Mouse (Mus musculus): ENCODE measurements at regions not wholly inside any gene's neighbourhood (a gene's known extent, or its start where the extent isn't known, plus 50 kb on each side); places are given as distances from the start of the nearest gene placed in this dataset.
"Not testable (repeated sequence)": the region's sequence is repeated elsewhere in the genome, so short reads cannot be mapped to it uniquely, and the experiment has no call there.

GRCm38 (mm10) chr7:138758386-138758785 is 87.5 kb upstream of the Ppp2r2d start:
- DNase-seq = no peak

DNA sequence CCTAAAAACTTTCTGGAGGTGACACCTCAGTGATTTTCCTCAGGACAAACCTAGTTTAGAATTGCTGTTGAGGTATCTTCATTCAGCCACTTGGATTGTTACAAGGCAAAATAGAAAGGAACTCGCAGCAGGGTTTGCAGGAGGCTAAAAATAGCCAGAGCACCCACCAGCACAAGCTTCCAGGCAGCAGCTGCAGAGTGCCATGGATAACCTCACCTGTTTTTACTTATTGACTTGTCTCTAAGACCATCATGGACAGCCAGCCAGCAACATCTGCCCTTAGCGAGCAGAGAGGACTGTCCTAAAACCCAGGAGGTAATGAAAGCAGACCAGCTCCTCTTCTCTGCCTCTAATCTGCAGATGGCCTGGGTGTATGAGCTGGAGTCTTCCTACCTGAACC is 97.4 kb upstream of the Ppp2r2d start:
- no peak for DNase-seq

GRCm38 (mm10) chr7:138746616-138747015 is 99.3 kb upstream of the Ppp2r2d start:
- no peak for DNase-seq

DNA sequence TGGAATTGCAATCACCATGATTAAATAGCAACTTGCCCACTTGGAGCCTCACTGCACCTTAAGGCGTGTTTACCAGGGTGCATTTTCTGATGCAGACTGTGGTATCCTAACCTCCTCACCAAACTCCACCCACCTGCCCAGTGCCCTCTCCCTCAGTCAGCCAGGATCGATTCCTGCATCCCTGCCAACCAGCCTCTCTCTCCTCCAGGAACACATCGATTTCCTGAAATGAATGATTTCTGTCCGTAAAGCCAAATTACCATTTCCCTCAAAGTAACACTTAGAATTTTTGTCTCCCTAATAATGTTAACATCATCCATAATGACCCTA is 103.4 kb upstream of the Ppp2r2d start:
- DNase-seq = no peak

- DNase-seq = no peak
Observed at GRCm38 (mm10) chr7:138741816-138742515, 103.9 kb upstream of the Ppp2r2d start.

- peak in 1 of 2 experiments; percentile 49 for DNase-seq
Observed at GRCm38 (mm10) chr7:138734254-138734653, 111.6 kb upstream of the Ppp2r2d start.

DNA sequence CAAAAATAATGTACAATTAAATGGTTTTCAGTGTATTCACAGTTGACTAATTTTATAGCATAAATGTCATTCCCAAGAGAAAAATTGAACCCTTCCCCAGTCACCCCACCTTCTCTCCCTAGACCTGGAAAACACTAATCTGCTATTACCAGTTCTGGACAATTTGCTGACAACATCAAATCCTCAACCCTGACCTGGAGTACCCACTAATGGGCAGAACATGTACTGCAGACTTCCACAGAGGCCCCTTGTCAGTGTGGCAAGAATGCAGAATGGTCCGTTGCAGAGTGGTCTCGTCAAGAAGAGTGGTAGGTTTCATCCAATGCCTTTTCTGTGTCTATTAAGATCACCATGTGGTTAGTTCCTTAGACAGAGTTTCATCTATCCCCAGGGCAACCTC is 121.0 kb upstream of the Ppp2r2d start:
- DNase-seq = no peak

DNA sequence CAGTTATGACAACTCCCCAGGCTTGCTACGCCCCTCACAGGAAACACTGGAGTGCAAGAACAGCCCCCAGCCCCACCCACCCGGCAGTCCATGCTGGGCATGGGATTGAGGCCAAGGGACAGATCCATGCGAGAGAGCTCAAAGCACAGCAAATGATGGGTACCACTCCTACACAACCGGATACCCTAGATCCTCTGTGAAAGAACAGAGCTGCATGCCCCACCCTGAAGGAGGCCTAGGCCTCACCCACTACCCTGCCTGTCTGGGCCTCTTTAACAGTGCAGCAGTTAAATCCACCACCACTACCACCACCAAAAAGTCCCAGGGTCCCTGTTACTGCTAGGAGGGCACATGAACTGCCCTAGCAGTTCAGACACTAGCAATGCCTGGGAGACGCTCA is 126.3 kb upstream of the Ppp2r2d start:
- no peak for DNase-seq

- DNase-seq = no peak
Observed at GRCm38 (mm10) chr7:138719115-138719514, 126.8 kb upstream of the Ppp2r2d start.

- no peak for DNase-seq
Observed at GRCm38 (mm10) chr7:138714731-138715130, 131.1 kb upstream of the Ppp2r2d start.

- DNase-seq = no peak
Observed at GRCm38 (mm10) chr7:138708373-138708772, 137.5 kb upstream of the Ppp2r2d start.

GRCm38 (mm10) chr7:138699599-138699998 is 146.3 kb upstream of the Ppp2r2d start:
- not testable (repeated sequence) for DNase-seq

DNA sequence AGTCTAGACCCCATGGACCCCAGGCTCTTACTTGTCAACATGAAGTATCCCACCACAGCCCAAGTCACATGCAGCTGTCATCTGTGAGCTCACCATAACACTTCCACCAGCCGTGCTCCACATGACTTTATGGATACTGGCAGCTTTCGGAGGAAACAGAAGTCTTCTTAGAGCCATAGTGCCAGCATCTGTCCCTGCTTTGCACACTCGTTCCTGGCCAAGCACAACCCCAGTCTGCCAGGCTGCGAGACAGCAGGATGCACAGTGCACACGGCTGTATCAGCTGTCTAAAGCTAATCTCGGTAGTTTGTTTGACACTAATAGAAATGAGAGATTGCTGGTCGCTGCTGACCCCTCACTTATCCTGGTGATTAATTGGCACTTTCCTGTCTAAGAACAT is 163.7 kb upstream of the Ppp2r2d start:
- DNase-seq = no peak

DNA sequence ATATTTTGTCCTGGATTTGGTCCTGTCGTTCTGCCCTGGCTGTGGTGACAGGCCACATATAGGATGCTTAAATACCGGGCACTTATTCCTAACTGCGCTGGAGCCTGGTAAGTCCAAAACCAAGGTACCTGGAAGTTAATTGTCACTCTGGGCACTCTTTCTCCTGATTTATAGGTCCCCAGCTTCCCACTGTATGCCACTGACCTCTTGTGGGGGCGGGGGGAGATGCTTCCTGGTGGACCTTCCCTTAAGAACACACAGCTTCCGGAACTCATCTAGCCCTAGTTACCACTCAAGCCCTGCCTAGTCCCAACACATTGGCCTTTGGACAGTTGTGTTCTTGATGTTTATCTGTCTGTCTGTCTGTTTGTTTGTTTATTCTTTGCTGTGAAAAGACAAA is 165.3 kb upstream of the Ppp2r2d start:
- no peak for DNase-seq

GRCm38 (mm10) chr7:138679575-138679974 is 166.3 kb upstream of the Ppp2r2d start:
- DNase-seq = peak; percentile 25 to 26

GRCm38 (mm10) chr7:138672959-138673358 is 172.9 kb upstream of the Ppp2r2d start:
- no peak for DNase-seq

DNA sequence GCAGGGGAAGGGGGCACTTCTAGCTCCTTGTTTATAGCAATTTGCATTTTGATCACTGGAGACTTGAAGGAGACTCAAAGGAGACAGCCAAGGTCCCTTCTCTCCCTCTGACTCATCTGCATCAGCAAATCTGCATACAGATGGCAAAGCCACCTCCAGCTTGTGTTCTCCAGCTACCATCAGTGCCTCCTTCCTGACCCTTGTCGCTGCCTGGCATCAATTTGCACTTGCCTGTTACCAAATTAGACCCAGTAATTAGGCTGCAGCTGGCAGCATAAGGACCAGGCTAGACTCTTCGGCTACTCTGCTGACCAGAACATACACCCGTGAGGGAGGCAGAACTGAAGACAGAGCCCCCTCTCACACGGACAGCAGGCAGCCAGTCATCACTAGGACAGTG is 177.5 kb upstream of the Ppp2r2d start:
- DNase-seq = no peak

DNA sequence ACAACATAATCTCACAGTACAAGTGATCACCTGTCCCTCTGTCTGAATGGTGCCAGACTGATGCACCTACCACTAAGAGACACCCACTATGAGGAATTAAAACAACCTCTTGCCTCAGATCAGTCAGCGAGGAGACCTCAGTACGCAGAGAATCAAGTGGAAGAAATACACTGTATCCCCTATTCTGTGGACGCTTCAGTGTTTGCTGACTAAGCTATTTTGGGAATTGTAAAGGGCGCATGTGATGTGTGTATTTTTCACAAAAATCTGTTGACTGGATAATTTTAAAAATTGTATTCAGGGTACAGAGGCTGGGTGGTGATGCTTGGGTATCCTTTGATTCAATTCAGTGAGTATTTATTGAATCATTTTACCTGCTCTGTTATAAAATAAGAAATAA is 185.8 kb upstream of the Ppp2r2d start:
- no peak for DNase-seq

DNA sequence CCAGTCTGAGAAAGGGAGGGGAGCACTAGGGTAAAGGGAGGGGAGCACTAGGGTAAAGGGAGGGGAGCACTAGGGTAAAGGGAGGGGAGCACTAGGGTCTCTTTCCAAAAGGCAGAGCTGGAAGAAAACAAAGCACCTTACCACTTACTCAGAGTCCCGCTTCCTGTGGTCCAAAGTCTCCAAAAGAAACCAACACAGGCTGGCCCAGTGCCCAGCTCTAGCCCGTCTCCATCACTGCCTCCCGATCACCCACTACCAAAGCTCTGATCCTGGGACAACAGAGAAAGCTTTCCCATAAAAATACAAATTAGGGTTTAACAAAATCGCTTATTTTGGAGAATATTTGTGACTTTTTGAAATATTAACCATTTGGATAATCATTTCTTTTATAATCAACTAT is 188.4 kb upstream of the Ppp2r2d start:
- DNase-seq = peak; percentile 36 to 43

- no peak for DNase-seq
Observed at GRCm38 (mm10) chr7:138657076-138657475, 188.8 kb upstream of the Ppp2r2d start.

DNA sequence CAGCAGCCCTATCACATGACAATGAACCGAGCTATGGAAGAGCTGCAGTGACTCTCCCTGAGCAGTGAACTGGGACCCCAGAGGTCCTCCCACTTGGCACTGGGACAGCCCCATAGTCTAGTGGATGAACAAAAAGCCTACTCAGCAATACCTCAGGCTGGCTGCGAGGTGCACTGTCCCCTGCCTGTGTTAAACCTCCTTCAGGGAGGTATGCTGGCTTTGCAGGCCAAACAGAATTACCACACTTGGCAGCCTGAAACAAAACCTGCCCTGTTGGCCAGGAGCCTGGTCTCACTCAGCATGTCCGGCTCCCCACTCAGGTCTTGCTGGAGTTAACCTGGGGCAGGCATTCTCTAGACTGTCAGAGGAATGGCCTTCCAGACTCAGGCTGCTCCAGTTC is 189.9 kb upstream of the Ppp2r2d start:
- DNase-seq = peak; percentile 80 to 85

DNA sequence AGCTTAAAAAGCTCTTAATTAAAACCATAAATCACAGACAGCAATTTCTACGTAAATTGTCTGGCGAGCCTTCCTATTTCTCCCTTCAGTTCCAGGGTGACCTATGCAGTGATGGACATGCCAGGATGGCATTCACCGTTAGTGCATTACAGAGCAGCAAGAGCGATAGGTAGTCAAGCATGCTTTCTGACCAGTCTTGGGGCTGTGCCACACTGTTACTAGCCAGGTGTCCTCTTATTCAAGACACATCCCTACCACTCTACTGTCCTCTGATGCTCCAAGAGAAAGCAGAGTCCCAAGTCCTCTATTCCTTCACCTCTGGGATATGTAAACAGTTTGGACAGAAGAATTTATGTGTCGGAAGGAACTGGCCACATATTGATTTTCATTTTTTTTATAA is 194.9 kb upstream of the Ppp2r2d start:
- no peak for DNase-seq

GRCm38 (mm10) chr7:138647636-138648035 is 198.2 kb upstream of the Ppp2r2d start:
- DNase-seq = no peak

DNA sequence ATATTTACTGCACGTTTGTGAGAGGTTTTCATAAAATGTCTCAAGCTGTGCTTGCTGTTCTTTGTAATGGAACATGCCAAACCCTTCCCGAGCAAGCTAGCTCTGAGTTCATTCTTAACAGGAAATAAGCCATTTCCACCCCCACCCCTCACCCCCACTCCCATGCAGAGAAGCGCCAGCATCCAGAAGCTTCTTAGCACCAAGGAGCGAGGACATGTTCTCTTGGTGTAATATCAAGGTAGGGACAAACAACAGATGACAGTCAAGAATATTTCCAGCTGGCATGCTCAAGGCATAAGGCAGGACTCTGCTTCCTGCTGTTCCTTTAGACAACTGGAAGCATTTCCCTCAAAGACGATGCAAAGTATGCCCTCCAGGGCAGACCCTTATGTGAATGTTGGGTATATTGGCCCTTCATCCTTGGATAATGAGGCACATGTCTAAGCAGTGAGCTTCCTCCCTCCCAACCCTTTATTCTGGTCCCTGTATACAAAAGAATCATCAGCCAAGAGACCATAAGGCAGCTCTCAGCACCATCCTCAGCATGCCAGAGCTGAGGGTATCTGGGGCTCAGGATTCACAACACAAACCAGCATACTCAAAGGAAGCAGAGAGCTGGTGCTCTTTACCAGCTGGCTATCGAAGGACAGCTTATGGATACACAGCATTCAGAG is 205.2 kb upstream of the Ppp2r2d start:
- no peak for DNase-seq

DNA sequence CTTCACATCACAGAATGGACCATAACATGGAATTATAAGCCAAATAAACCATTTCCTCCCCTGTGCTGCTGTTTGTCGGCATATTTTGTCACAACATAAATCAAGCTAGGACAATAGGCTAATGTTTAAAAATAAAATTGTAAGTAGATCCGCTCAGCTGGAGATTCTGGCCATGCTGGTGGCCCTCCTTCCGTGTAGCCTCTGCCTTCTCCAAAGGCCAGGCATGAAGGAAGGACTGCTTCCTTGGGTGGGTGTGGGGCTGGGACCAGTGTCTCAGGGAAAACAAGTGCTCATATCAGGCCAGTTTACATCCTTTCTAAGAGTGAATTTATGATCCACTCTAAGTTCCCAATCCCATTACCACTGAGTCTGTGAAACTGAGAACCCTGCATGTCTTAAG is 206.3 kb upstream of the Ppp2r2d start:
- DNase-seq = no peak
